Mouse (Mus musculus) heart, embryonic 12.5 days (tissue): ENCODE measurements at regions not wholly inside any gene's neighbourhood (a gene's known extent, or its start where the extent isn't known, plus 50 kb on each side); places are given as distances from the start of the nearest gene placed in this dataset.

Experiments used
- ATAC-seq: fragments of 200-750 bp; cut with Nextera tagmentation; 2 replicates; pipeline ENCODE4 v1.8.0; 2017; ENCODE audit warnings: moderate TSS enrichment, moderate library complexity; ENCODE audit not compliant: insufficient number of reproducible peaks, low FRiP score
- H3K27ac ChIP-seq: fragments of 300-500 bp; sonication (generic); 2 replicates; pipeline ENCODE4 v1.5.1; 2016; ENCODE audit warnings: mild to moderate bottlenecking, moderate library complexity; ENCODE audit not compliant: poor library complexity, severe bottlenecking
- H3K27me3 ChIP-seq: fragments of 300-500 bp; sonication (generic); replicated peaks from 2 replicates; pipeline ENCODE4 v1.6.1; 2016; ENCODE audit warnings: mild to moderate bottlenecking, moderate library complexity
- H3K36me3 ChIP-seq: fragments of 300-500 bp; sonication (generic); 2 replicates; pipeline ENCODE4 v1.6.1; 2016; ENCODE audit warnings: mild to moderate bottlenecking, moderate library complexity
- H3K4me1 ChIP-seq: fragments of 300-500 bp; sonication (generic); replicated peaks from 2 replicates; pipeline ENCODE4 v1.6.1; 2016; ENCODE audit warnings: mild to moderate bottlenecking
- H3K4me2 ChIP-seq: fragments of 300-500 bp; sonication (generic); 2 replicates; pipeline ENCODE4 v1.6.1; 2016; ENCODE audit warnings: mild to moderate bottlenecking, moderate library complexity
- H3K4me3 ChIP-seq: fragments of 300-500 bp; sonication (generic); 2 replicates; pipeline ENCODE4 v1.5.1; 2016; ENCODE audit warnings: mild to moderate bottlenecking
- H3K9ac ChIP-seq: fragments of 300-500 bp; sonication (generic); 2 replicates; pipeline ENCODE4 v1.6.1; 2016; ENCODE audit warnings: mild to moderate bottlenecking, moderate library complexity
- H3K9me3 ChIP-seq: fragments of 300-500 bp; sonication (generic); replicated peaks from 2 replicates; pipeline ENCODE4 v1.6.1; 2016; ENCODE audit warnings: mild to moderate bottlenecking, moderate library complexity
- WGBS: fragments of 180-500 bp; shearing (Covaris S2); methylation state at CpG from one replicate; pipeline ENCODE4 v1.1.7; 2016; 5-methylcytosine and 5-hydroxymethylcytosine counted together

DNA sequence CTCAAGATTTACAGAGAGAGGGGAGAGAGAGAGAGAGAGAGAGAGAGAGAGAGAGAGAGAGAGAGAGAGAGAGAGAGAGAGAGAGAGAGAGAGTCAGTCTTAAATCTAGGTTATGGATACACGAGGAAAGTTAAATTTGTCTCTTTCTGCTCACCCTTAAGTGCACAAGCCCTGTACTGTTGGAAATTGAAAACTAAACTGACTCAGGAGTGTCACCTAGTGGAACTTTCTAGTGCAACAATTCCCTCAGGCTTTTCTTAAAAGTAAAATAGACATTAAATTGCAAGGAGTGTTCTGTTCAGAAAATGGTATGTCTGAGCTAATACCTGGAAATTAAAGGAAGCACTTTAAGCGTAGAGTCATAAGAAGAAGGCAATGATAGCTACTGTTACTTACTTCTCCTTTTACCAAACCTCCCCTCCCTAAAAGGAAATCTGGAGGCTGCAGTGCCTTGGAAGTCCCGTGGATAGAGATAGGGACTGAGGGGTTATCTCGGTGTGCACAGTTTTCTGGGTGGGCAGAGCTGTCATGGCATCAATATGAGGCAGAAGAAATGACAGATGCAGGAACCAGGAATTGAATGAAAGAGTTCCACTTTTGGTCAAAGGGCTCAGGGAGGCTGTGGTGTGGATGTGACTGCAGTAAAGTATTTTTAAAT is 193.3 kb downstream of the Alx1 start:
- Histone ChIP-seq H3K27me3 (no peaks in the 10 kb centered on the region), H3K36me3 (no peaks in the 10 kb centered on the region), H3K27ac (no peak overlapping the region), H3K4me2 (no peak overlapping the region), H3K9me3 (no peaks in the 10 kb centered on the region), H3K4me1 (no peaks in the 10 kb centered on the region), H3K9ac (no peak overlapping the region), H3K4me3 (no peak overlapping the region)
- WGBS: 28% methylated on average over 4 of the region's 4 CpGs
- no peak for ATAC-seq

GRCm38 (mm10) chr10:102835814-102836213 is 194.2 kb downstream of the Alx1 start:
- Histone ChIP-seq H3K4me1 (no peaks in the 10 kb centered on the region), H3K9ac (no peak overlapping the region), H3K27ac (no peak overlapping the region), H3K36me3 (no peaks in the 10 kb centered on the region), H3K4me2 (no peak overlapping the region), H3K4me3 (no peak overlapping the region), H3K9me3 (no peaks in the 10 kb centered on the region), H3K27me3 (no peaks in the 10 kb centered on the region)
- 36% methylated on average over 1 of the region's 1 CpGs for WGBS
- no peak for ATAC-seq

- 55% methylated on average over 3 of the region's 3 CpGs for WGBS
- no peak for ATAC-seq
- no peak overlapping the region for H3K9ac ChIP-seq
- H3K4me1 ChIP-seq: no peaks in the 10 kb centered on the region
- H3K4me3 ChIP-seq: no peak overlapping the region
- no peaks in the 10 kb centered on the region for H3K36me3 ChIP-seq
- no peak overlapping the region for H3K4me2 ChIP-seq
- H3K27me3 ChIP-seq: no peaks in the 10 kb centered on the region
- H3K27ac ChIP-seq: no peak overlapping the region
- H3K9me3 ChIP-seq: no peaks in the 10 kb centered on the region
Observed at GRCm38 (mm10) chr10:102829606-102830005, 200.4 kb downstream of the Alx1 start.

DNA sequence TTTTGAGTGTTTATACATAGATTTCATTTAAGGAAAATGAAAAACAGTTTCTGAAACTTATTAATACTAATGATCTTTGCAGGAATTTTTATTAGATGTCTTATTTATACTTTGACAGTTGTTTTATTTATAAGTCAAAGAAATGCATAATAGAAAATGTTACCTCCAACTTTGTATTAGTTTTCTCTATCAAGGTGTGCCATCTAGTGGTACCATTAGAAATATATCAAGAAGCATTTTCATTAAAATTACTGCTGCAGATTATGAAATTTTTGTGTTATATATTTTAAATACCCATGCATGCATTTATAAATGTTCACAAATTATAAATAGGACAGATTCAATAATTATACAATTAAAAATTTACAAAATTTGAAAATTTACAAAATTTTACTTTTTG is 206.6 kb downstream of the Alx1 start:
- H3K27me3 ChIP-seq: no peaks in the 10 kb centered on the region
- no peak overlapping the region for H3K27ac ChIP-seq
- no peak overlapping the region for H3K4me2 ChIP-seq
- H3K9ac ChIP-seq: no peak overlapping the region
- ATAC-seq: no peak
- no peaks in the 10 kb centered on the region for H3K4me1 ChIP-seq
- H3K9me3 ChIP-seq: no peaks in the 10 kb centered on the region
- no peaks in the 10 kb centered on the region for H3K36me3 ChIP-seq
- H3K4me3 ChIP-seq: no peak overlapping the region

DNA sequence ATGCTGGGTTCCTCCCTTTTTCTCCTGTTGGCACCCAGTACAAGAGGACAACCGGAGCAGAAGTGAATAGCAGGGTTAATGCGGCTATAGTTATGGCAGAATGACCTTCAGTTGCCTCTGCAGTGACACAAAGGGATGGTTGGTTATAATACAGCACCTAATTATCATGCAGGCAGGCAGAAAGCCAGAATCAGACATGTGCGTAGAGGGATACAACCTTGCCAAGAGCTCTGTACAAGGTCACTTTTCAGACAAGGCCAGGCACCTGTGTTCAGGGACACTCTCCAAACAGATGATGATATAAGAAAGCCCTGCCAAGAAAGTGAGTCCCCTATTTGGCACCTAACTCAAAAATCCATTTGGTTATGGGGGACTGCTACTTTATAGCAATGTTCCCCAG is 228.6 kb downstream of the Alx1 start:
- H3K27ac ChIP-seq: no peak overlapping the region
- no peaks in the 10 kb centered on the region for H3K4me1 ChIP-seq
- H3K9ac ChIP-seq: no peak overlapping the region
- no peaks in the 10 kb centered on the region for H3K36me3 ChIP-seq
- no peaks in the 10 kb centered on the region for H3K27me3 ChIP-seq
- no peaks in the 10 kb centered on the region for H3K9me3 ChIP-seq
- 73% methylated on average over 3 of the region's 3 CpGs for WGBS
- H3K4me2 ChIP-seq: no peak overlapping the region
- no peak for ATAC-seq
- no peak overlapping the region for H3K4me3 ChIP-seq

GRCm38 (mm10) chr10:102779243-102779642 is 250.8 kb downstream of the Alx1 start:
- 61% methylated on average over 2 of the region's 2 CpGs for WGBS
- no peak overlapping the region for H3K9ac ChIP-seq
- no peak overlapping the region for H3K27ac ChIP-seq
- H3K4me1 ChIP-seq: no peaks in the 10 kb centered on the region
- no peak overlapping the region for H3K4me2 ChIP-seq
- no peaks in the 10 kb centered on the region for H3K27me3 ChIP-seq
- ATAC-seq: no peak
- no peaks in the 10 kb centered on the region for H3K36me3 ChIP-seq
- no peak overlapping the region for H3K4me3 ChIP-seq
- no peaks in the 10 kb centered on the region for H3K9me3 ChIP-seq

DNA sequence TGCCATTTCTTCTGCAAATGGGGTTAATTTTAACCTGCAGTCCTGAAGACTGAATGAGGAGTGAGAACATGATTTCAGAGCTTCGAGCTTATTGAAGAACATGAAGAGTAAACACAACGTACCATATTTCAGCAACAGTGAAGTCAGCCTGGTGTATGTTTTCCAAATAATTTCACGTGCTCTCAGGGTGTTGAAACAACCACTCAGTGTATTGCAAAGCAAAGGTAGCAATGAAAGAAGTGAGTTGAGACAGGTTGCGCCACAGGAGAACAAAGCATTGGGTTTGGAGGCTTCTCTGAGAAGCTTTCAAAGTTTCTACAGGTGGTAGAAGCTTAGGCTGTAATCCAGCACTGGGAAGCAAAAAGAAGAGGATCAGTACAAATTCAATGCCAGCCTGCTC is 251.7 kb downstream of the Rassf9 start:
- ATAC-seq: no peak
- 68% methylated on average over 4 of the region's 4 CpGs for WGBS

DNA sequence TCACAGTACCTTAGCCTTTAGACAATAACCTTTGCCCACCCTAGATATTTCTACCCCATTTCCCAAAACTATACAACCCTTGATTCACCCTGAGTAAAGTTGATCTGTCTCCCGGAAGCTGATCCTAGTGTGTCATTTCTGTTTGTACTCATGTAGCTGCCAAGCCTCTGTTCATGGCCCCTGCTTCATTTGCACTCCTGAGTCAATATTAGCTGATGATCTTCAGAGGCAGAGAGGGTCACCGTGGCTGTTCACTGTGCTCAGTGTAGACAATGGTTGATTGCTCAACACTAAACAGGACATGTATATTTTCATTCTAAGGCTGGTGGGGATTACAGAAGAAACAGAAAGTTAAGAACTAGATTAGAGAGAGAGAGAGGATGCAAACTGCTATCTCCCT is 250.4 kb downstream of the Rassf9 start:
- Histone ChIP-seq H3K27ac (no peak overlapping the region), H3K27me3 (no peaks in the 10 kb centered on the region), H3K9ac (no peak overlapping the region), H3K9me3 (no peaks in the 10 kb centered on the region), H3K4me1 (no peaks in the 10 kb centered on the region), H3K36me3 (no peaks in the 10 kb centered on the region), H3K4me2 (no peak overlapping the region), H3K4me3 (no peak overlapping the region)
- 79% methylated on average over 2 of the region's 2 CpGs for WGBS
- no peak for ATAC-seq

More for the DNA sequence above, 251.7 kb downstream of the Rassf9 start:
- H3K27ac ChIP-seq: no peak overlapping the region
- no peak overlapping the region for H3K4me3 ChIP-seq
- H3K9ac ChIP-seq: no peak overlapping the region
- no peaks in the 10 kb centered on the region for H3K4me1 ChIP-seq
- H3K4me2 ChIP-seq: no peak overlapping the region
- no peaks in the 10 kb centered on the region for H3K27me3 ChIP-seq
- H3K36me3 ChIP-seq: no peaks in the 10 kb centered on the region
- no peaks in the 10 kb centered on the region for H3K9me3 ChIP-seq

GRCm38 (mm10) chr10:102735207-102735606 is 223.2 kb downstream of the Rassf9 start:
- H3K27me3 ChIP-seq: no peaks in the 10 kb centered on the region
- H3K9ac ChIP-seq: no peak overlapping the region
- no peak for ATAC-seq
- H3K4me3 ChIP-seq: no peak overlapping the region
- no peak overlapping the region for H3K27ac ChIP-seq
- H3K4me2 ChIP-seq: no peak overlapping the region
- H3K4me1 ChIP-seq: no peaks in the 10 kb centered on the region
- WGBS: 52% methylated on average over 3 of the region's 3 CpGs
- H3K9me3 ChIP-seq: no peaks in the 10 kb centered on the region
- H3K36me3 ChIP-seq: no peaks in the 10 kb centered on the region

DNA sequence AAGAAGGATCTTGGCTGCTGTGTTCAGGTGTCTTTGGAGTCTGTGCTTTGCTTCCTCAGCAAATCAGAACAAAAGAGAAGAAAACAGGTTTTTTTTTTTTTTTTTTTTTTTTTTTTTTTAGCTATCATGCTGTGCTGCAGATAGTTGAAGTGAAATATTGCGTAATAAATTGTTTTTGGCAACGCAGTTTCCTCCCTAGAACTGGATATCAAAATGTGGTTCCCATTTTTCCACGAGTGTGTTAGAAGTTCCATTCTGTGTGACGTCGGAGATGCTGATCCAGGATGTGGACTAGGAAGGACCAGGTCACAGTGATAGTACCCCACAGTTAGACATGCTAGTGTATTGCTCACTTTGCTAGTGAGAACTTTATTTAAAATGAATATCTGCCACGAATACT is 220.4 kb downstream of the Rassf9 start:
- Histone ChIP-seq H3K4me3 (no peak overlapping the region), H3K9ac (no peak overlapping the region), H3K4me1 (no peaks in the 10 kb centered on the region), H3K4me2 (no peak overlapping the region), H3K9me3 (no peaks in the 10 kb centered on the region), H3K27ac (no peak overlapping the region), H3K27me3 (no peaks in the 10 kb centered on the region), H3K36me3 (no peaks in the 10 kb centered on the region)
- 75% methylated on average over 6 of the region's 6 CpGs for WGBS
- no peak for ATAC-seq

- ATAC-seq: no peak
- no peaks in the 10 kb centered on the region for H3K36me3 ChIP-seq
- H3K27me3 ChIP-seq: no peaks in the 10 kb centered on the region
- H3K9ac ChIP-seq: no peak overlapping the region
- H3K4me2 ChIP-seq: no peak overlapping the region
- no peak overlapping the region for H3K27ac ChIP-seq
- 67% methylated on average over 2 of the region's 2 CpGs for WGBS
- H3K4me1 ChIP-seq: no peaks in the 10 kb centered on the region
- no peaks in the 10 kb centered on the region for H3K9me3 ChIP-seq
- H3K4me3 ChIP-seq: no peak overlapping the region
Observed at GRCm38 (mm10) chr10:102712263-102712662, 200.2 kb downstream of the Rassf9 start.

DNA sequence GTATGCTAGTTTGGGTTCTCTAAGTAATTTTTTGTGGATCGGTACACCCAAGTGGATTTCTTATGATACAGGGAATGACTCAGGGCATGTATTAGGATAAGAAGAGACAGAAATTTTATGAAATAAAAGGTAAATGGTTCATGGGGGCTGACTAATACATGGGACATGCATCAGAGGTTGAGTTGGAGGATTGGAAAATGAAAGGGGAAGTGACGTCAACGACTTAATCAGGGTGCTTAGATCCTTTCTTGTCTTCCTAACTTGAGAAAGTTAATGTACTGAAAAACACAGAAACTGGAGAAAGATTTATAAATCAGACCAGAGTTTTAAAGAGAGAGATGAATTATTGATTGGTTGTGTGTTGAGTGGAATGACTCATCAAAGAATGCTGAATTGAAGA is 193.8 kb downstream of the Rassf9 start:
- no peaks in the 10 kb centered on the region for H3K36me3 ChIP-seq
- H3K27ac ChIP-seq: no peak overlapping the region
- 85% methylated on average over 3 of the region's 3 CpGs for WGBS
- no peaks in the 10 kb centered on the region for H3K4me1 ChIP-seq
- H3K9me3 ChIP-seq: no peaks in the 10 kb centered on the region
- no peak for ATAC-seq
- no peak overlapping the region for H3K9ac ChIP-seq
- no peak overlapping the region for H3K4me3 ChIP-seq
- H3K27me3 ChIP-seq: no peaks in the 10 kb centered on the region
- no peak overlapping the region for H3K4me2 ChIP-seq
